Mouse (Mus musculus): ENCODE measurements around the gene Mblac2.
A peak's percentile ranks its signal among the peaks of the same experiment; 100 is the strongest.
"Not testable (repeated sequence)": the region's sequence is repeated elsewhere in the genome, so short reads cannot be mapped to it uniquely, and the experiment has no call there.

Mblac2 gene

GRCm38 (mm10) chr13:81710775-81711545 is at the start of gene Mblac2, which contains the start of gene Polr3g:
TSS of gene Mblac2 (plus strand) at chr13:81711341.
TSS of gene Polr3g (minus strand) at chr13:81711013.
- DNase-seq (ENCODE audit: low spot score): peak; percentile 97

- DNase-seq (ENCODE audit: low spot score): no peak
These were observed 47.4 kb upstream of the Mblac2 start for GRCm38 (mm10) chr13:81663566-81664330.

DNA sequence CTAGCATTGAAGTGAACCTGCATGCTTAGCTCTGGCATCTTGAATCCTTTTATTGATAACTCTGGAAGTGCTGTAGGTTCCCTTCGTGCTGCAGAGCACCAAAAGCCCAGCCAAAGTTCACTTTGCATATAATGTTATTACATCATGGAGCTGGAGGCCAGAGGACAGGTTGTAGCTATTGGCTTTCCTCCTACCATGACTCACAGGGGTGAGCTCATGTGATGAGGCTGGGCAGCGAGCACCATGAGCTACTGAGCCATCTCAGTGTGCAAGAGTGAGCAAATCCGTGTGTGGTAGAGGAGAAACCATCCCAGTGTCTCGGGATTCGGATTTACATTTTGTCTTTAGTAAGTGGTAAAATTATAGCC is 46.8 kb upstream of the Mblac2 start:
- no peak for DNase-seq (ENCODE audit: low spot score)

- no peak for DNase-seq (ENCODE audit: low spot score)
These were observed 43.4 kb upstream of the Mblac2 start for GRCm38 (mm10) chr13:81667713-81668112.

DNA sequence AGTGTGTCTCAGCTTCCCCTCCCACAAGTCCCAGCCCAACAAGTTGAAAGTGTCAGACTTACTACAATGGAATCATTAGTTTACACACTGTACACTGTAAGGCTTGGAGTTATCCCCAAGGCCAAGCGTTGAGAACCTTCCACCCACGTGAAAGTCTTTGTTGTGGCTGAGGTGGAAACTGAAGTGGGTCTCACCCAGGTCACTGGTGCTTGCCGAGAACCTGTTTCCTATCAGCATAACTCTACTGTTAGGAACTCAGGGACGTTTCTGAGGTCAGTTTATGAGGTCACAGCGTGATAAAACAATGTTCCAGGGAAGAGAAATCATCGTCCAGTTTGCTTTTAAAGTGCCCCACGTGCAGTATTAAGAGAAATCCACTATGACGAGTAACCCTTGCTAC is 35.8 kb upstream of the Mblac2 start:
- no peak for DNase-seq (ENCODE audit: low spot score)

GRCm38 (mm10) chr13:81683107-81683506 is 28.0 kb upstream of the Mblac2 start:
- no peak for DNase-seq (ENCODE audit: low spot score)

DNA sequence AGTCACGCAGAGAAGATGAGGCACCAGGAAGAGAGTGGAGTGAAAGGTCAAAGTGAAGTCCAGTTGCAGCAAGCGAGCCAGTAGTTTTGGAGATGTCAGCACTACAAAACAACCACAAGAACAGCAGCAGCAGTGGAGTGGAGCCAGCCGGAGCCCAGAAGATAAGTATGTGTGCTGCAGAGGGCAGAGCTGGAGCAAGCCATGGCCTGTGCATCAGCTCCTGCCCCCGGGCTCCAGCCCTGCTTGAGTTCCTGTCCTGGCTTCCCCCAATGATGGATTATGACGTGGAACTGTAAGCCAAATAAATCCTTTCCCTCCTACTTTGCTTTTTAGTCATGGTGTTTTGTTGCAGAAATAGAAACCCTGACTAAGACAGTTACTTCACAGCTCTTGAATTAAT is 26.9 kb upstream of the Mblac2 start:
- DNase-seq (ENCODE audit: low spot score): no peak

GRCm38 (mm10) chr13:81684884-81685283 is 26.3 kb upstream of the Mblac2 start:
- DNase-seq (ENCODE audit: low spot score): no peak

GRCm38 (mm10) chr13:81689587-81689986 is 21.6 kb upstream of the Mblac2 start:
- no peak for DNase-seq (ENCODE audit: low spot score)

GRCm38 (mm10) chr13:81690477-81690876 is 20.7 kb upstream of the Mblac2 start:
- DNase-seq (ENCODE audit: low spot score): no peak

GRCm38 (mm10) chr13:81691606-81692005 is 19.5 kb upstream of the Mblac2 start:
- no peak for DNase-seq (ENCODE audit: low spot score)

DNA sequence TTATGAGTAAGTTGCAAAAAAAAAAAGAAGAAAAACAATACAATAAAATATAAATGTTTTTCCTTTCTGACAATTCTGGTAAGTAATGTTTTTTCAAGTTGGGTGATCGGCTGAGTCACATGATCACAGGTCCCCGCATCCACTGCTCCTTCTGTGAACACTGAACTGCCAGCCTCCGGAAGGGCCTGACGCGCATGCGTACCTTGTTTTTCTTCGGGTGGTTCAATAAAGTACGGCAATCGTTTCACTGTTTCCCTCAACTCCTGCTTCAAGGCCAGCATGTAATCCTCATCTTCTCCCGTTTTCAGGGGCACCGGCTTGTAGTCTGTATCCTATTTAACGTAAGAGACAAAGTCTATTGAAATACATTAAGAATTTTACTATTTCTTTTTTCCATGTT is 16.7 kb upstream of the Mblac2 start:
- DNase-seq (ENCODE audit: low spot score): no peak

DNA sequence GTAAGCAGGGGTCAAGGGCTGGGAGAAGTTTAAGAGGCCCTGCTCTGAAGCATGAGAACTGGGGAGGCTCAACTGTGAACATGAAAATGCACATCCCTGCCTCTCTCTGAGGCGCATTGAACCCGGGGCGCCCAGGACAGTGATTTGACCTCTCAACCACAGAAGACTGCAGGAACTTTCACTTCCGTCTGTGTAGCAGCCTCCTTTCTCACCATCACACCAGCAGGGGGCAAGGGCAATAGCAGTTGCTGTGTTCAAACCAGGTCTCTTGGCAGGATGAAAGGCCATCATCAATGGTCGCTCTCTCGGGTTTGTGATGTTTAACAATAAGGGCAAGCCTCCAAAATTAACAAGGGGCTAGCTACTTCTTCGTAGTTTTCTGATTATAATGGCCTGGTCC is 8.0 kb upstream of the Mblac2 start:
- no peak for DNase-seq (ENCODE audit: low spot score)

DNA sequence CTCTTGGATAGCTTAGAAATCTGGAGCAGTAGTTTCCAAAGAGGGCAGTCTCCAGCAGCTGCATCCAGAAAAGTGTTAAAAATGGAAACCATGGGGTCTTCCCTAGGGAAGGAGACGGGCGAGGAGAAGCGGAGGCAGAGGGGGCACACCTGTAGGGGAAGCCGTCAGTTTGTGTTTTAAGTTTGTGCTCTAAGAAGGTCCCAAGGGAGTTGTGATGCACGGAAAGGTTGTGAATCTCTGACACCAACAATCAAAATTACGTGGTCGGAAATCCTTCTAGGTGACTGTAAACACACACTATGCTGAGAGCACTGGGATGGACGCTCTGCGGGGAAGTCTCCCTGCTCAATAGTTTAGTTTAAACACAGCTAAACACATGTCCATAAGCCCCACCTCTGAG is 7.5 kb upstream of the Mblac2 start:
- DNase-seq (ENCODE audit: low spot score): no peak

- DNase-seq (ENCODE audit: low spot score): no peak
These were observed 4.8 kb upstream of the Mblac2 start for GRCm38 (mm10) chr13:81706311-81706710.

- DNase-seq (ENCODE audit: low spot score): no peak
These were observed 1.3 kb upstream of the Mblac2 start for GRCm38 (mm10) chr13:81709805-81710204.

- DNase-seq (ENCODE audit: low spot score): no peak
These were observed 875 bp upstream of the Mblac2 start for GRCm38 (mm10) chr13:81710266-81710665.

- DNase-seq (ENCODE audit: low spot score): peak; percentile 8
These were observed 618 bp downstream of the Mblac2 start for GRCm38 (mm10) chr13:81711546-81712371.

GRCm38 (mm10) chr13:81713896-81714295 is 2.8 kb downstream of the Mblac2 start:
- DNase-seq (ENCODE audit: low spot score): no peak

- not testable (repeated sequence) for DNase-seq (ENCODE audit: low spot score)
These were observed 17.0 kb downstream of the Mblac2 start for GRCm38 (mm10) chr13:81728141-81728540.

GRCm38 (mm10) chr13:81729102-81729501 is 18.0 kb downstream of the Mblac2 start:
- no peak for DNase-seq (ENCODE audit: low spot score)

- DNase-seq (ENCODE audit: low spot score): no peak
These were observed 19.2 kb downstream of the Mblac2 start for GRCm38 (mm10) chr13:81730362-81730761.

GRCm38 (mm10) chr13:81736606-81737005 is 25.5 kb downstream of the Mblac2 start:
- no peak for DNase-seq (ENCODE audit: low spot score)

All from urinary bladder, postnatal 14 days (tissue).